Mouse (Mus musculus): ENCODE results near the gene Khdc1c.

GRCm38 (mm10) chr1:21412197-21412555 is 44.0 kb downstream of the Khdc1c start:
- TF ChIP-seq CTCF (IDR thresholded peaks at IDR 0.05; ENCODE audit: borderline replicate concordance, control insufficient read depth, extremely low read depth, insufficient read depth, low read length, poor library complexity), result no peak
- no peak for TF ChIP-seq POLR2A (IDR thresholded peaks at IDR 0.05; ENCODE audit: control insufficient read depth, extremely low read depth, insufficient read depth, low read length, poor library complexity)

Data from thymus, adult 2 months (tissue).